Mouse (Mus musculus): ENCODE measurements at regions not wholly inside any gene's neighbourhood (a gene's known extent, or its start where the extent isn't known, plus 50 kb on each side); places are given as distances from the start of the nearest gene placed in this dataset.

DNA sequence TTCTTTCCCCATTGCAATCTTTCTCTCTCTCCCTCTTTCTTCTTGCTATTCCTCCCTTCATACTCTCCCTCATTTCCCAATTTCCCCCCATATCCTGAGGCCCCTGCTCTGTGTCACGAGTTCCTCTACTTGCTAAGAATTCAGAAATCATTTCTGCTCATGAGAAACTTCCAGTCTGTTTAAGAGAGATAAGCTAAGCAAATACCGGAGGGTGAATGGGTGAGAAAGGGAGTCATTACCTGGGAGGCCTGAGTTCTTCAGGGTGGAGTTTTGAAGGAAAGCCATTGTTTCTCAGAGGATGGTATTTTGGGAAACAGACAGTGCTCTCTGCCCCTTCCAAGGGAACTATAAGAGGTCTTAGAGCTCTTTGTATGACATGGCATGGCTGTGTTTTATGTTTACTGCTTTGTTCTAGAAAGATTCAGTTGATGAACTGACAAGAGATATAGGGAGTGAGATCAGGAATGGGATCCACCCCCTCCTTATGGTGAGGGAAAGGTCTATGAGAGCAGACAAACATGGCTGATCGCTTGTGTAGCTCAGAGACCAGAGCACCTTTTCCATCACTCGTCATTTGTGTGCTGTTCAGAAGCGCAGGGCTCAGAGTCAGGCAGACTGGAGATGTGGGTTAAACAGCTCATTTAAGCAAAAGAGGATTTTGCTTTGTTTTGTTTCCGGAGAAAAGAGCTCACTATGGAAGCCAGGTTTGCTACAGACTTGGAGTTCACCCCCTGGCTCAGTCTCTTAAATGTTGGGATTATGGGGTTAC is 1361.0 kb upstream of the A1bg start:
- Histone ChIP-seq H3K9ac (ENCODE audit: control insufficient read depth, low read depth, low read length, poor library complexity, severe bottlenecking) (no peak overlapping the region), H3K9me3 (replicated peaks; ENCODE audit: insufficient read depth, low read length) (no peaks in the 10 kb centered on the region), H3K36me3 (ENCODE audit: control insufficient read depth in 1 of 2, insufficient read depth in 2 of 2, low read length in 2 of 2) (no peaks in the 10 kb centered on the region), H3K79me2 (ENCODE audit: control insufficient read depth, insufficient read depth, low read length, poor library complexity) (no peaks in the 10 kb centered on the region), H3K4me1 (ENCODE audit: control insufficient read depth in 1 of 2, insufficient read depth in 2 of 2, low read length in 2 of 2) (no peaks in the 10 kb centered on the region), H3K4me3 (ENCODE audit: control insufficient read depth in 1 of 2, insufficient read depth in 1 of 2, low read depth in 2 of 2, low read length in 2 of 2) (no peak overlapping the region), H3K27ac (ENCODE audit: control insufficient read depth, low read depth, low read length) (no peak overlapping the region), H3K27me3 (ENCODE audit: control insufficient read depth in 1 of 2, insufficient read depth in 2 of 2, low read length in 2 of 2) (no peaks in the 10 kb centered on the region; a peak in 2 of 4 replicates)
- DNase-seq (ENCODE audit: low read depth, low spot score) = no peak
- no peak for TF ChIP-seq ZKSCAN1 (IDR thresholded peaks at IDR 0.05; ENCODE audit: low read depth, low read length)
- TF ChIP-seq POLR2A (IDR thresholded peaks at IDR 0.05; ENCODE audit: control insufficient read depth in 1 of 2, insufficient read depth in 1 of 2, low read depth in 1 of 2, low read length in 2 of 2, poor library complexity in 1 of 2) = no peak
- TF ChIP-seq NELFE (IDR thresholded peaks at IDR 0.05; ENCODE audit: low read depth, low read length) = no peak
- TF ChIP-seq KAT2A (conservative IDR thresholded peaks at IDR 0.05; ENCODE audit: low read depth, low read length) = no peak
- no peak for TF ChIP-seq USF1 (IDR thresholded peaks at IDR 0.05; ENCODE audit: low read depth, low read length)
- TF ChIP-seq TAL1 (IDR thresholded peaks at IDR 0.05; ENCODE audit: low read length) = peak; percentile 35; the same call in 1 of the 2 replicates
- no peak for TF ChIP-seq RCOR1 (IDR thresholded peaks at IDR 0.05; ENCODE audit: low read depth, low read length)
- TF ChIP-seq ELF1 (IDR thresholded peaks at IDR 0.05; ENCODE audit: low read depth, low read length) = no peak
- no peak for TF ChIP-seq ETS1 (IDR thresholded peaks at IDR 0.05; ENCODE audit: low read depth, low read length)

DNA sequence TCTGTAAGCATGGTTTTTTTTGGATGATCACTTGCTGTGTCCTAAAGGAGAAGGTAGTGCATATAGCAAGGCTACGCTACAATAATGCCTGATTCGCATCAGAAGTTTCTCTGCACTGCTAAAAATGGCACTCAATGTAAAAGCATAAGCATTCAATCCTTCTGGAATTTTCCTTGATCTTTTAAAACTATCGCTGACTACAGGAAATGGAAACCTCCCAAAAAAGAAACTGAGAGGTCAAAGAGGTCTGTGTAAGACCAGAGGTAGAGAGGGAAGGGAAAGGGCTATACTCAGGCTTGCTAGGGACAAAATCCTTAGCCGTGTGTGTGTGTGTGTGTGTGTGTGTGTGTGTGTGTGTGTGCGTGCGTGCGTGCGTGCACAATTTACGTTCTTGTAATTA is 1359.8 kb upstream of the A1bg start:
- Histone ChIP-seq H3K79me2 (ENCODE audit: control insufficient read depth, insufficient read depth, low read length, poor library complexity) (no peaks in the 10 kb centered on the region), H3K9ac (ENCODE audit: control insufficient read depth, low read depth, low read length, poor library complexity, severe bottlenecking) (no peak overlapping the region), H3K27ac (ENCODE audit: control insufficient read depth, low read depth, low read length) (no peak overlapping the region), H3K4me3 (ENCODE audit: control insufficient read depth in 1 of 2, insufficient read depth in 1 of 2, low read depth in 2 of 2, low read length in 2 of 2) (no peak overlapping the region), H3K27me3 (ENCODE audit: control insufficient read depth in 1 of 2, insufficient read depth in 2 of 2, low read length in 2 of 2) (no peaks in the 10 kb centered on the region; a peak in 1 of 4 replicates), H3K9me3 (replicated peaks; ENCODE audit: insufficient read depth, low read length) (no peaks in the 10 kb centered on the region), H3K4me1 (ENCODE audit: control insufficient read depth in 1 of 2, insufficient read depth in 2 of 2, low read length in 2 of 2) (no peaks in the 10 kb centered on the region), H3K36me3 (ENCODE audit: control insufficient read depth in 1 of 2, insufficient read depth in 2 of 2, low read length in 2 of 2) (no peaks in the 10 kb centered on the region)
- DNase-seq (ENCODE audit: low read depth, low spot score) = no peak
- no peak for TF ChIP-seq USF2 (IDR thresholded peaks at IDR 0.05; ENCODE audit: borderline replicate concordance in 1 of 2, insufficient read depth in 1 of 2, low read depth in 1 of 2, low read length in 2 of 2)
- TF ChIP-seq CTCF (IDR thresholded peaks at IDR 0.05 in 2 of 3, conservative IDR thresholded peaks at IDR 0.05 in 1 of 3; ENCODE audit: control insufficient read depth in 1 of 3, insufficient read depth in 1 of 3, low read depth in 2 of 3, low read length in 3 of 3, poor library complexity in 1 of 3, severe bottlenecking in 1 of 3) = no peak

DNA sequence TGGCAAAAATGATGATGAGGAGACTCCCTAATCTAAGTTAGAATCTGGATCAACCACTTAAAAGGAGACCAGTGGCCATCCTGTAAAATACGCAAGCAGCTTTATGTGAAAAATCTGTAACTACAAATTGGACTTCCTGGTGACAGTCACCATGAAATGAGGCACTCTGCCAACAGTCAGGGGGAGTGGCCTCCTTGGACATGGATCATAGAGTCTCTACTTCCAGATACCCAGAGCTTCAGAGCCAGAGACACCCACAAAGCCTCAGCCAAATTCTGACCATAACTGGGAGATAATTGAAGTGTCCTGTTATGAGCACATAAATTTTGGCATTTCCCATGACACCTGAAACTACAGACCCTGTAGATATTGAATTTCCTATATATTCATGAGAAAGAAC is 1359.3 kb upstream of the A1bg start:
- H3K9me3 ChIP-seq (replicated peaks; ENCODE audit: insufficient read depth, low read length) = no peaks in the 10 kb centered on the region
- no peaks in the 10 kb centered on the region for H3K36me3 ChIP-seq (ENCODE audit: control insufficient read depth in 1 of 2, insufficient read depth in 2 of 2, low read length in 2 of 2)
- TF ChIP-seq CHD1 (IDR thresholded peaks at IDR 0.05; ENCODE audit: low read depth, low read length) = no peak
- TF ChIP-seq JUND (IDR thresholded peaks at IDR 0.05; ENCODE audit: low read depth, low read length) = no peak
- TF ChIP-seq NRF1 (IDR thresholded peaks at IDR 0.05; ENCODE audit: insufficient read depth, low read depth, low read length, poor library complexity, severe bottlenecking) = no peak
- no peak for TF ChIP-seq TAL1 (IDR thresholded peaks at IDR 0.05; ENCODE audit: low read length)
- no peak for TF ChIP-seq GABPA (IDR thresholded peaks at IDR 0.05; ENCODE audit: low read depth, low read length)
- no peak for TF ChIP-seq USF1 (IDR thresholded peaks at IDR 0.05; ENCODE audit: low read depth, low read length)
- TF ChIP-seq UBTF (IDR thresholded peaks at IDR 0.05; ENCODE audit: borderline replicate concordance, insufficient read depth, low read depth, low read length) = no peak
- no peak for TF ChIP-seq ZMIZ1 (IDR thresholded peaks at IDR 0.05; ENCODE audit: low read depth, low read length)
- no peak for TF ChIP-seq GATA1 (IDR thresholded peaks at IDR 0.05; ENCODE audit: low read depth, low read length)
- TF ChIP-seq ELF1 (IDR thresholded peaks at IDR 0.05; ENCODE audit: low read depth, low read length) = no peak
- TF ChIP-seq BHLHE40 (IDR thresholded peaks at IDR 0.05; ENCODE audit: borderline replicate concordance, low read depth, low read length) = no peak
- no peak for TF ChIP-seq KAT2A (conservative IDR thresholded peaks at IDR 0.05; ENCODE audit: low read depth, low read length)
- H3K79me2 ChIP-seq (ENCODE audit: control insufficient read depth, insufficient read depth, low read length, poor library complexity) = no peaks in the 10 kb centered on the region
- H3K27ac ChIP-seq (ENCODE audit: control insufficient read depth, low read depth, low read length) = no peak overlapping the region
- peak; percentile 63 for DNase-seq (ENCODE audit: low read depth, low spot score)
- no peak overlapping the region for H3K9ac ChIP-seq (ENCODE audit: control insufficient read depth, low read depth, low read length, poor library complexity, severe bottlenecking)
- H3K27me3 ChIP-seq (ENCODE audit: control insufficient read depth in 1 of 2, insufficient read depth in 2 of 2, low read length in 2 of 2) = no peaks in the 10 kb centered on the region; a peak in 1 of 4 replicates
- no peaks in the 10 kb centered on the region for H3K4me1 ChIP-seq (ENCODE audit: control insufficient read depth in 1 of 2, insufficient read depth in 2 of 2, low read length in 2 of 2)
- no peak overlapping the region for H3K4me3 ChIP-seq (ENCODE audit: control insufficient read depth in 1 of 2, insufficient read depth in 1 of 2, low read depth in 2 of 2, low read length in 2 of 2)
